Mouse (Mus musculus): ENCODE measurements around the gene Zscan25. TPM values are rescaled to one million over a fixed set of nuclear protein-coding genes. Genes with fewer than 3 reads are reported as not detected.
"Not testable (repeated sequence)": the region's sequence is repeated elsewhere in the genome, so short reads cannot be mapped to it uniquely, and the experiment has no call there.

Gene Zscan25
- polyA plus RNA-seq, 1 experiment: 10.4 TPM

- no peak overlapping the region for H3ac ChIP-seq (ENCODE audit: control insufficient read depth, insufficient read length, low read depth)
- TF ChIP-seq USF1 (IDR thresholded peaks at IDR 0.05; ENCODE audit: low read depth) (no peak), FOSL1 (IDR thresholded peaks at IDR 0.05; ENCODE audit: insufficient read depth, low read length, poor library complexity, severe bottlenecking) (no peak), MYOG (IDR thresholded peaks at IDR 0.05; ENCODE audit: control insufficient read depth, extremely low read depth, insufficient read length) (no peak), MYOD1 (IDR thresholded peaks at IDR 0.05; ENCODE audit: control insufficient read depth, insufficient read length, low read depth) (no peak), MAX (IDR thresholded peaks at IDR 0.05) (no peak), CTCF (IDR thresholded peaks at IDR 0.05; ENCODE audit: control insufficient read depth, insufficient read depth, insufficient read length) (no peak), CEBPB (IDR thresholded peaks at IDR 0.05; ENCODE audit: low read depth) (no peak)
- H3K27me3 ChIP-seq (ENCODE audit: control insufficient read depth, insufficient read depth, insufficient read length): no peaks in the 10 kb centered on the region
- H3K79me2 ChIP-seq (ENCODE audit: control insufficient read depth, insufficient read depth): no peaks in the 10 kb centered on the region
- no peak overlapping the region for H3K4me3 ChIP-seq (ENCODE audit: insufficient read depth, poor library complexity, severe bottlenecking)
- no peaks in the 10 kb centered on the region for H3K36me3 ChIP-seq (ENCODE audit: control insufficient read depth, insufficient read depth)
- no peaks in the 10 kb centered on the region for H3K79me3 ChIP-seq (ENCODE audit: low read depth)
These were observed 20.2 kb downstream of the Zscan25 start for GRCm38 (mm10) chr5:145300469-145300868.

- not testable (repeated sequence) for H3K27me3 ChIP-seq (ENCODE audit: control insufficient read depth, insufficient read depth, insufficient read length); H3K36me3 ChIP-seq (ENCODE audit: control insufficient read depth, insufficient read depth); H3K4me3 ChIP-seq (ENCODE audit: insufficient read depth, poor library complexity, severe bottlenecking); H3K79me2 ChIP-seq (ENCODE audit: control insufficient read depth, insufficient read depth); H3K79me3 ChIP-seq (ENCODE audit: low read depth); H3ac ChIP-seq (ENCODE audit: control insufficient read depth, insufficient read length, low read depth)
These were observed 21.5 kb downstream of the Zscan25 start for GRCm38 (mm10) chr5:145301796-145302195.

- Histone ChIP-seq H3K36me3 (ENCODE audit: control insufficient read depth, insufficient read depth) (no peaks in the 10 kb centered on the region), H3K79me2 (ENCODE audit: control insufficient read depth, insufficient read depth) (no peaks in the 10 kb centered on the region), H3ac (ENCODE audit: control insufficient read depth, insufficient read length, low read depth) (no peak overlapping the region), H3K4me3 (ENCODE audit: insufficient read depth, poor library complexity, severe bottlenecking) (no peak overlapping the region), H3K27me3 (ENCODE audit: control insufficient read depth, insufficient read depth, insufficient read length) (no peaks in the 10 kb centered on the region), H3K79me3 (ENCODE audit: low read depth) (no peaks in the 10 kb centered on the region)
- TF ChIP-seq USF1 (IDR thresholded peaks at IDR 0.05; ENCODE audit: low read depth): no peak
- TF ChIP-seq CEBPB (IDR thresholded peaks at IDR 0.05; ENCODE audit: low read depth): no peak
- no peak for TF ChIP-seq MYOG (IDR thresholded peaks at IDR 0.05; ENCODE audit: control insufficient read depth, extremely low read depth, insufficient read length)
- no peak for TF ChIP-seq CTCF (IDR thresholded peaks at IDR 0.05; ENCODE audit: control insufficient read depth, insufficient read depth, insufficient read length)
- TF ChIP-seq FOSL1 (IDR thresholded peaks at IDR 0.05; ENCODE audit: insufficient read depth, low read length, poor library complexity, severe bottlenecking): no peak
- TF ChIP-seq MYOD1 (IDR thresholded peaks at IDR 0.05; ENCODE audit: control insufficient read depth, insufficient read length, low read depth): no peak
- no peak for TF ChIP-seq MAX (IDR thresholded peaks at IDR 0.05)
These were observed 22.1 kb downstream of the Zscan25 start for GRCm38 (mm10) chr5:145302424-145302823.

- not testable (repeated sequence) for H3K36me3 ChIP-seq (ENCODE audit: control insufficient read depth, insufficient read depth); H3K79me2 ChIP-seq (ENCODE audit: control insufficient read depth, insufficient read depth); H3ac ChIP-seq (ENCODE audit: control insufficient read depth, insufficient read length, low read depth); H3K79me3 ChIP-seq (ENCODE audit: low read depth); H3K4me3 ChIP-seq (ENCODE audit: insufficient read depth, poor library complexity, severe bottlenecking); H3K27me3 ChIP-seq (ENCODE audit: control insufficient read depth, insufficient read depth, insufficient read length)
These were observed 26.7 kb downstream of the Zscan25 start for GRCm38 (mm10) chr5:145306953-145307352.

DNA sequence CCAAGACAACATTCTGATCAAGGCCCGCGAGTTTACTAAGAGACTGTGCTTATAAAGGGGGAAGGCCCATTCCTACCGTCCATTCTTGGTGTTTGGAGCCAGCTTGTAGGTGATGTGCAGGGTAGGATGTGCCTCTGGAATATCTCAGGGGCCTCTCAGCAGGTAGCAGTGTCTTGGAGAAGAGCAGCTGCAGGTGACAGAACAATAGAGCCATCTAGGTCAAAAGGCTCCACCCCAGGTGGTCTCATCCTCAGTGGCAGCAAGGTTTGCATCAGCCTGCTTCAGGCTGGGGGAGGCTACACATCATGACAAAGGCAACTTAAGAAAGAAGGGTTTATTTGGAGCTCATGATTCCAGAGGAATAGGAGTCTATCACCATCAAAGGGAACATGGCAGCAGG lies 27.5 kb downstream of the Zscan25 start:
- H3K36me3 ChIP-seq (ENCODE audit: control insufficient read depth, insufficient read depth); H3K79me3 ChIP-seq (ENCODE audit: low read depth); H3ac ChIP-seq (ENCODE audit: control insufficient read depth, insufficient read length, low read depth); H3K4me3 ChIP-seq (ENCODE audit: insufficient read depth, poor library complexity, severe bottlenecking); H3K27me3 ChIP-seq (ENCODE audit: control insufficient read depth, insufficient read depth, insufficient read length); H3K79me2 ChIP-seq (ENCODE audit: control insufficient read depth, insufficient read depth): not testable (repeated sequence)

DNA sequence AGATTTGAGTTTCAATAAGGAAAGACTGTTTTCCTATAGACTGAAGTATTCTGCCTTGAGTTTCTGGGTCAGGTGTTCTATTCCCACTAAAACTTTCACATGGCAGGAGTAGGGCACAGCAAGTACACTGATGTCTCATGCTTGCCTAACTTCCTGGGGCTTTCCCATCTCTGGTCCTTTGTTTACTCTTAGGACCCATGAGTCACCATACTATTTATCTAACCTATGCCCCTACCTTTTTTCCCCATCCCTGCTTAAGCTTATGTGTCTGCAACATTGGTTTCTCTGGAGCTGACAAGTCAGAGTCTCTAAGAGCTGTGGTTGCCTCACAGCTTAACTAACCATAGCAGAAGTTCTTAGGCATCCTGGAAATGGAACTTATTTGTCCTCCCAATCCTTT lies 33.5 kb downstream of the Zscan25 start:
- TF ChIP-seq CTCF (IDR thresholded peaks at IDR 0.05; ENCODE audit: control insufficient read depth, insufficient read depth, insufficient read length): no peak
- TF ChIP-seq MYOD1 (IDR thresholded peaks at IDR 0.05; ENCODE audit: control insufficient read depth, insufficient read length, low read depth): no peak
- no peak for TF ChIP-seq FOSL1 (IDR thresholded peaks at IDR 0.05; ENCODE audit: insufficient read depth, low read length, poor library complexity, severe bottlenecking)
- no peak for TF ChIP-seq MYOG (IDR thresholded peaks at IDR 0.05; ENCODE audit: control insufficient read depth, extremely low read depth, insufficient read length)
- no peak for TF ChIP-seq CEBPB (IDR thresholded peaks at IDR 0.05; ENCODE audit: low read depth)
- no peak for TF ChIP-seq MAX (IDR thresholded peaks at IDR 0.05)
- TF ChIP-seq USF1 (IDR thresholded peaks at IDR 0.05; ENCODE audit: low read depth): no peak
- no peaks in the 10 kb centered on the region for H3K27me3 ChIP-seq (ENCODE audit: control insufficient read depth, insufficient read depth, insufficient read length)
- H3K79me3 ChIP-seq (ENCODE audit: low read depth): no peaks in the 10 kb centered on the region
- no peaks in the 10 kb centered on the region for H3K79me2 ChIP-seq (ENCODE audit: control insufficient read depth, insufficient read depth)
- H3ac ChIP-seq (ENCODE audit: control insufficient read depth, insufficient read length, low read depth): no peak overlapping the region
- no peaks in the 10 kb centered on the region for H3K36me3 ChIP-seq (ENCODE audit: control insufficient read depth, insufficient read depth)
- H3K4me3 ChIP-seq (ENCODE audit: insufficient read depth, poor library complexity, severe bottlenecking): no peak overlapping the region

DNA sequence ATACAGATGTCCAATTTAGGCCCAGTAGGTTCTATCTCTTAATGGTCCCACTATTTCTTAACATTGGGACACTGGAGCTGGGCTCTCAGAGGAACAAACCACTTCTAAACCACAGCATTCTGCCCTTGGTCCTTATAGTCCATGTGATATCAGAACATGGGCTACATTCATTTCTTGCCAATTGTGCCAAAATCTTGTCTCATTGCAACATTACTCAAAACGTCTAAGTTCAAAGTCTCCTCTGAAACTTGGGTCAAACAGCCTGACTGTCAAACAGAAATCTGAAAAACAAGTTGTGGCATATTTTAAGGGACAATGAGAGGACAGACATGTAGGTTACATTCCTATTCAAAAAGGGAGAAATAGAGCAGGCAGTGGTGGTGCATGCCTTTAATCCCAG lies 36.8 kb downstream of the Zscan25 start:
- TF ChIP-seq MYOG (IDR thresholded peaks at IDR 0.05; ENCODE audit: control insufficient read depth, extremely low read depth, insufficient read length): no peak
- no peak for TF ChIP-seq FOSL1 (IDR thresholded peaks at IDR 0.05; ENCODE audit: insufficient read depth, low read length, poor library complexity, severe bottlenecking)
- TF ChIP-seq MYOD1 (IDR thresholded peaks at IDR 0.05; ENCODE audit: control insufficient read depth, insufficient read length, low read depth): no peak
- TF ChIP-seq CTCF (IDR thresholded peaks at IDR 0.05; ENCODE audit: control insufficient read depth, insufficient read depth, insufficient read length): no peak
- TF ChIP-seq USF1 (IDR thresholded peaks at IDR 0.05; ENCODE audit: low read depth): no peak
- TF ChIP-seq MAX (IDR thresholded peaks at IDR 0.05): no peak
- no peak for TF ChIP-seq CEBPB (IDR thresholded peaks at IDR 0.05; ENCODE audit: low read depth)
- no peaks in the 10 kb centered on the region for H3K79me3 ChIP-seq (ENCODE audit: low read depth)
- no peaks in the 10 kb centered on the region for H3K27me3 ChIP-seq (ENCODE audit: control insufficient read depth, insufficient read depth, insufficient read length)
- no peak overlapping the region for H3K4me3 ChIP-seq (ENCODE audit: insufficient read depth, poor library complexity, severe bottlenecking)
- no peaks in the 10 kb centered on the region for H3K36me3 ChIP-seq (ENCODE audit: control insufficient read depth, insufficient read depth)
- H3K79me2 ChIP-seq (ENCODE audit: control insufficient read depth, insufficient read depth): no peaks in the 10 kb centered on the region
- H3ac ChIP-seq (ENCODE audit: control insufficient read depth, insufficient read length, low read depth): no peak overlapping the region

- not testable (repeated sequence) for H3K79me3 ChIP-seq (ENCODE audit: low read depth); H3K36me3 ChIP-seq (ENCODE audit: control insufficient read depth, insufficient read depth); H3K4me3 ChIP-seq (ENCODE audit: insufficient read depth, poor library complexity, severe bottlenecking); H3ac ChIP-seq (ENCODE audit: control insufficient read depth, insufficient read length, low read depth); H3K79me2 ChIP-seq (ENCODE audit: control insufficient read depth, insufficient read depth); H3K27me3 ChIP-seq (ENCODE audit: control insufficient read depth, insufficient read depth, insufficient read length)
These were observed 58.5 kb downstream of the Zscan25 start for GRCm38 (mm10) chr5:145338756-145339155.
